Mouse (Mus musculus) kidney, embryonic 16.5 days (tissue): Measurements from ENCODE around the gene Ms4a1. TPM values are rescaled to one million over a fixed set of nuclear protein-coding genes. Genes with fewer than 3 reads are reported as not detected.

Source experiments
- ATAC-seq: fragments of 200-750 bp; cut with Nextera tagmentation; 2 replicates; pipeline ENCODE4 v1.8.0; 2017; ENCODE audit warnings: moderate TSS enrichment; ENCODE audit not compliant: low FRiP score, low TSS enrichment
- H3K27ac ChIP-seq: fragments of 300-500 bp; sonication (generic); 2 replicates; pipeline ENCODE4 v1.5.1; 2014; ENCODE audit warnings: low read length
- H3K27me3 ChIP-seq: fragments of 300-500 bp; sonication (generic); 2 replicates; pipeline ENCODE4 v1.6.1; 2014; ENCODE audit warnings: low read length, control low read depth, mixed read lengths; ENCODE audit not compliant: insufficient read depth
- H3K36me3 ChIP-seq: fragments of 300-500 bp; sonication (generic); 2 replicates; pipeline ENCODE4 v1.6.1; 2014; ENCODE audit warnings: low read length, control low read depth, mixed read lengths; ENCODE audit not compliant: insufficient read depth
- H3K4me1 ChIP-seq: fragments of 300-500 bp; sonication (generic); 2 replicates; pipeline ENCODE4 v1.6.1; 2014; ENCODE audit warnings: low read length, control low read depth, mixed read lengths; ENCODE audit not compliant: insufficient read depth
- H3K4me2 ChIP-seq: fragments of 300-500 bp; sonication (generic); replicated peaks from 2 replicates; pipeline ENCODE4 v1.6.1; 2014; ENCODE audit warnings: low read depth, low read length
- H3K4me3 ChIP-seq: fragments of 300-500 bp; sonication (generic); 2 replicates; pipeline ENCODE4 v1.5.1; 2014; ENCODE audit warnings: mild to moderate bottlenecking, low read length
- H3K9ac ChIP-seq: fragments of 300-500 bp; sonication (generic); replicated peaks from 2 replicates; pipeline ENCODE4 v1.6.1; 2014; ENCODE audit warnings: low read length
- H3K9me3 ChIP-seq: fragments of 300-500 bp; sonication (generic); 2 replicates; pipeline ENCODE4 v1.6.1; 2016; ENCODE audit warnings: low read length, control low read depth
- WGBS: fragments of 180-500 bp; shearing (Covaris S2); extraction: QIAGEN DNeasy Blood & Tissue Kit; methylation state at CpG from one replicate; pipeline ENCODE4 v1.1.7; 2014; 5-methylcytosine and 5-hydroxymethylcytosine counted together
- polyA plus RNA-seq: library from polyadenylated mRNA; unstranded; fragments of >200 nt; fragmentation: Nextera tagmentation; extraction: Ambion mirVana; gene quantifications from 2 replicates; pipeline ENCODE4 v1.2.1, GENCODE M21; 2015

Gene Ms4a1
- polyA plus RNA-seq, 1 experiment from 2014 or later: not detected

DNA sequence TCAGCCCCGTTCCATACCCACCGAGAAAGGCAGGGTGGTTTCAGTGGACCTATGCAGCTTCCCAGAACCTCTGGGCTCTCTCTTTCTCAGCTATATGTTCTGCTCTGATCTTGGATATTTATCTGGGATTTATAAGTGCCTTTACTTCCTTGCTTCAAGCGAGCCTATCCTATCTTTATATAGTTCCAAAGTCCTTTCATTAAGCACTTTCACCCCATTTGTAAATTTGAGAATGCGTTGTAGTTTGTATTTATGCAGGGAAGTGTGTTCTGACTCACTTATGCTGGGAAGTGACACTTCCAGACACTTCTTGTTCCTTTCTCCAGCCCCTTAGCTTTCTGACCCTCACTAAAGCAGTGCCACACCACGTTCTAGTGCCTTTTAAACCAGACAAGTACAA is 33.7 kb downstream of the Ms4a1 start, which contains the start of gene Ms4a12:
Gene Ms4a12 (minus strand): TSS at position 101 of the 400 bp plus-strand sequence.
- Histone ChIP-seq H3K4me1 (no peaks in the 10 kb centered on the region), H3K9me3 (no peaks in the 10 kb centered on the region), H3K27me3 (no peaks in the 10 kb centered on the region), H3K36me3 (no peaks in the 10 kb centered on the region), H3K4me2 (no peak within 1 kb of the TSS), H3K27ac (no peak within 1 kb of the TSS), H3K4me3 (no peak within 1 kb of the TSS), H3K9ac (no peak within 1 kb of the TSS)
- no peak for ATAC-seq
- WGBS: 72% methylated on average over 5 of the region's 5 CpGs

Other genes with a start within 250 kb of the Ms4a1 start
- not detected in 2 replicates for gene Ms4a18, start 248.2 kb downstream of the Ms4a1 start, polyA plus RNA-seq
- gene Ms4a8a, start 185.1 kb downstream of the Ms4a1 start, polyA plus RNA-seq: not detected in 2 replicates
- gene 1700017D01Rik, start 135.4 kb downstream of the Ms4a1 start, polyA plus RNA-seq: not detected in 2 replicates
- gene 1700025F22Rik, start 100.9 kb downstream of the Ms4a1 start, polyA plus RNA-seq: not detected in 2 replicates
- not detected in 2 replicates for gene Ms4a13, start 69.5 kb downstream of the Ms4a1 start, polyA plus RNA-seq
- gene Ms4a12, start 33.8 kb downstream of the Ms4a1 start, polyA plus RNA-seq: not detected in 2 replicates
- gene Ms4a5, start 17.6 kb upstream of the Ms4a1 start, polyA plus RNA-seq: not detected in 2 replicates
- 0.07 and 0.09 TPM in 2 replicates for gene Ms4a14, start 48.2 kb upstream of the Ms4a1 start, polyA plus RNA-seq
- 3.3 and 4.1 TPM in 2 replicates for gene Ms4a7, start 69.9 kb upstream of the Ms4a1 start, polyA plus RNA-seq
- 5.0 and 5.6 TPM in 2 replicates for gene Ms4a4a, start 109.3 kb upstream of the Ms4a1 start, polyA plus RNA-seq
- gene Ms4a4c, start 138.5 kb upstream of the Ms4a1 start, polyA plus RNA-seq: 0.41 and 1.4 TPM in 2 replicates
- 0.17 and 0.30 TPM in 2 replicates for gene Ms4a4b, start 177.3 kb upstream of the Ms4a1 start, polyA plus RNA-seq
- gene Ms4a6c, start 203.1 kb upstream of the Ms4a1 start, polyA plus RNA-seq: 4.6 and 5.3 TPM in 2 replicates
- not detected in 2 replicates for gene Gm8369, start 219.7 kb upstream of the Ms4a1 start, polyA plus RNA-seq